Mouse (Mus musculus) cortical plate, adult 2 months (tissue): ENCODE data around the gene Cdc42ep1.

ENCODE experiments used
- CTCF ChIP-seq: fragments of 200-500 bp; IDR thresholded peaks from 2 replicates; pipeline ENCODE4 v1.5.1; 2011; ENCODE audit warnings: mild to moderate bottlenecking, control low read depth, low read length; ENCODE audit not compliant: insufficient read depth; ENCODE audit errors: extremely low read depth
- POLR2A ChIP-seq: fragments of 200-500 bp; IDR thresholded peaks from 2 replicates; pipeline ENCODE4 v1.6.1; 2011; ENCODE audit warnings: mild to moderate bottlenecking, low read length, control low read depth; ENCODE audit not compliant: insufficient read depth; ENCODE audit errors: extremely low read depth

- TF ChIP-seq CTCF (no peak), POLR2A (no peak)
Observed at GRCm38 (mm10) chr15:78804326-78804725, 38.1 kb upstream of the Cdc42ep1 start.
